Mouse (Mus musculus) liver, embryonic 14.5 days (tissue): ENCODE data around the gene Tagln2. TPM values are rescaled to one million over a fixed set of nuclear protein-coding genes. Genes with fewer than 3 reads are reported as not detected.

Source experiments
- ATAC-seq: fragments of 200-750 bp; cut with Nextera tagmentation; 2 replicates; pipeline ENCODE4 v1.8.0; 2017; ENCODE audit warnings: moderate number of reproducible peaks, mild to moderate bottlenecking, moderate library complexity; ENCODE audit not compliant: insufficient read depth
- DNase-seq, 3 experiments: peaks; one replicate each; pipeline ENCODE4 v3.0.0-alpha.2; 2012 to 2013; ENCODE audit warnings: low read depth in 3 of 3, low spot score in 3 of 3
- H3K27ac ChIP-seq: fragments of 300-500 bp; sonication (generic); 2 replicates; pipeline ENCODE4 v1.5.1; 2014; ENCODE audit warnings: moderate library complexity, mild to moderate bottlenecking, control low read depth, inconsistent platforms
- H3K27me3 ChIP-seq: fragments of 300-500 bp; sonication (generic); 2 replicates; pipeline ENCODE4 v1.6.1; 2014; ENCODE audit warnings: mild to moderate bottlenecking, low read length, moderate library complexity; ENCODE audit not compliant: control insufficient read depth, insufficient read depth
- H3K36me3 ChIP-seq: fragments of 300-500 bp; sonication (generic); replicated peaks from 2 replicates; pipeline ENCODE4 v1.6.1; 2014; ENCODE audit warnings: low read depth; ENCODE audit not compliant: control insufficient read depth, insufficient read depth
- H3K4me1 ChIP-seq, 2 experiments: fragments of 200-500 bp in 1 of 2; fragments of 300-500 bp in 1 of 2; sonication (generic) in 1 of 2; replicated peaks; 2 replicates each; pipeline ENCODE4 v1.6.1; 2012 to 2014; ENCODE audit warnings: antibody characterized with exemption in 1 of 2, inconsistent platforms in 1 of 2, low read length in 1 of 2; ENCODE audit not compliant: control insufficient read depth in 2 of 2, insufficient read depth in 2 of 2
- H3K4me2 ChIP-seq: fragments of 300-500 bp; sonication (generic); 2 replicates; pipeline ENCODE4 v1.6.1; 2014; ENCODE audit warnings: low read depth, mild to moderate bottlenecking, control low read depth, moderate library complexity
- H3K4me3 ChIP-seq, 2 experiments: fragments of 200-500 bp in 1 of 2; fragments of 300-500 bp in 1 of 2; sonication (generic) in 1 of 2; 2 replicates each; pipeline ENCODE4 v1.5.1; 2012 to 2014; ENCODE audit warnings: low read depth in 2 of 2, low read length in 2 of 2, mild to moderate bottlenecking in 2 of 2, control low read depth in 1 of 2, inconsistent platforms in 1 of 2, moderate library complexity in 1 of 2; ENCODE audit not compliant: insufficient read depth in 1 of 2
- H3K9ac ChIP-seq: fragments of 300-500 bp; sonication (generic); replicated peaks from 2 replicates; pipeline ENCODE4 v1.6.1; 2014; ENCODE audit warnings: mild to moderate bottlenecking, control low read depth, moderate library complexity
- H3K9me3 ChIP-seq: fragments of 300-500 bp; sonication (generic); 2 replicates; pipeline ENCODE4 v1.6.1; 2016; ENCODE audit warnings: low read length, mixed read lengths; ENCODE audit not compliant: control insufficient read depth
- CTCF ChIP-seq: IDR thresholded peaks from 2 replicates; pipeline ENCODE4 v1.5.1; 2016; ENCODE audit warnings: antibody characterized with exemption, low read depth, control low read depth
- EP300 ChIP-seq: IDR thresholded peaks from 2 replicates; pipeline ENCODE4 v1.6.1; 2016; ENCODE audit warnings: antibody characterized with exemption, low read depth
- WGBS: fragments of 180-500 bp; shearing (Covaris S2); extraction: QIAGEN DNeasy Blood & Tissue Kit; methylation state at CpG from one replicate; pipeline ENCODE4 v1.1.7; 2014; ENCODE audit not compliant: insufficient replicate concordance; 5-methylcytosine and 5-hydroxymethylcytosine counted together
- polyA plus RNA-seq, 2 experiments: library from polyadenylated mRNA; depleted of rRNA in 1 of 2; stranded (reverse) in 1 of 2; unstranded in 1 of 2; fragments of >200 nt; fragmentation: Nextera tagmentation in 1 of 2; extraction: Ambion mirVana in 1 of 2; gene quantifications; 2 replicates each; pipeline versions ENCODE4 v1.2.1 to v1.2.3; 2012 to 2014

Tagln2 gene
- polyA plus RNA-seq, 2 experiments: 75.1 to 94.4 TPM

- no peak for ATAC-seq
- no peak for DNase-seq
- H3K27me3 ChIP-seq: no peaks in the 10 kb centered on the region; the same call in 1 of the 2 replicates
- H3K27ac ChIP-seq: no peak overlapping the region
- H3K9me3 ChIP-seq: no peaks in the 10 kb centered on the region
- H3K4me1 ChIP-seq: no peaks in the 10 kb centered on the region
- H3K36me3 ChIP-seq: no peaks in the 10 kb centered on the region
- TF ChIP-seq CTCF (no peak), EP300 (no peak)
- H3K4me2 ChIP-seq: no peak overlapping the region
- no peak overlapping the region for H3K9ac ChIP-seq
- WGBS: 60% methylated on average over 7 of the region's 7 CpGs
- H3K4me3 ChIP-seq: no peak overlapping the region
Measured at GRCm38 (mm10) chr1:172488831-172489230, 11.0 kb upstream of the Tagln2 start.

DNA sequence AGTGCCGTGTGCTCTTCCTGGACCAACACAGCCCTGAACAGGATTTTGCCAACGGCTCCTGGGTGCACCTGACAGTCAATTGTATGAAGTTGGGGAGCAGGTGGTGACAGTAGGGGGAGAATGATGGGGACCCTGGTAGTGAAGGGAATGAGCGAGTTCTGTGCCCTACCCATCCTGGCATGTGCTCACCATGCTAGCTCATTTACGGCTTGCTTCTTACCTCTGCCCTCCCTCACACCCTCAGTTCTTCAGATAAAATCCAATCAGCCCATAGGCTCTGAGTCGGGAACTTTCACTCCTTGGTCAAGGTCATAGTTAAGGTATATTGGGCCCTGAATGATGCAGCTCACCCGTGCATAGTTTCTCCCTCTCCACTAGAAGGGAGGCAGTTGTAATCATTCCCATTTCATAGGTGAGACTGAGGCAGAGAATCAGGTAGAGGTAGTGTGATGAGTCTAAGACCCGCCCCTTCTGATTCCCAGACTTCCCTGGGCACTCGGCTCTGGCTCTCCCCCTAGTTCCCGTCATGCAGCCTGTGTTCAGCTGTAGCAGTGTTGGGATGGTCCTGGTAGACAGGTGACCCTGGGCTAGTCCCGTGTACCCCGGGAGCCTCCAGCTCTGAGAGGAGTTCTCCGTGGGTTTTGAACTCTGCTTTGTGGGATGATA is 10.1 kb upstream of the Tagln2 start:
- WGBS: 45% methylated on average over 12 of the region's 12 CpGs
- peak overlapping the region; percentile 30; the same call in 1 of the 2 replicates for H3K4me2 ChIP-seq
- H3K27me3 ChIP-seq: no peaks in the 10 kb centered on the region; the same call in 1 of the 2 replicates
- ATAC-seq (no peak), DNase-seq (no peak)
- no peaks in the 10 kb centered on the region for H3K36me3 ChIP-seq
- H3K4me3 ChIP-seq: no peak overlapping the region
- H3K9me3 ChIP-seq: no peaks in the 10 kb centered on the region
- H3K9ac ChIP-seq: no peak overlapping the region
- H3K27ac ChIP-seq: no peak overlapping the region
- TF ChIP-seq CTCF: no peak
- TF ChIP-seq EP300: no peak
- H3K4me1 ChIP-seq: no peaks in the 10 kb centered on the region

GRCm38 (mm10) chr1:172490261-172490661 is 9.6 kb upstream of the Tagln2 start:
- Histone ChIP-seq H3K27me3 (no peaks in the 10 kb centered on the region; the same call in 1 of the 2 replicates), H3K4me2 (peak overlapping the region; percentile 30), H3K9me3 (no peaks in the 10 kb centered on the region), H3K9ac (no peak overlapping the region), H3K36me3 (no peaks in the 10 kb centered on the region), H3K4me3 (no peak overlapping the region), H3K4me1 (no peaks in the 10 kb centered on the region), H3K27ac (no peak overlapping the region)
- TF ChIP-seq EP300: no peak
- peak; percentile 98 for TF ChIP-seq CTCF
- WGBS: 11% methylated on average over 10 of the region's 10 CpGs
- ATAC-seq (peak; percentile 24; the same call in 1 of the 2 replicates), DNase-seq (no peak)

- Histone ChIP-seq H3K4me3 (no peak overlapping the region), H3K9me3 (no peaks in the 10 kb centered on the region), H3K4me2 (no peak overlapping the region), H3K9ac (no peak overlapping the region), H3K27me3 (no peaks in the 10 kb centered on the region; the same call in 1 of the 2 replicates), H3K36me3 (no peaks in the 10 kb centered on the region), H3K4me1 (no peaks in the 10 kb centered on the region), H3K27ac (no peak overlapping the region)
- TF ChIP-seq EP300 (no peak), CTCF (no peak)
- WGBS: 78% methylated on average over 8 of the region's 8 CpGs
- DNase-seq (no peak), ATAC-seq (no peak)
Measured at GRCm38 (mm10) chr1:172492047-172492446, 7.8 kb upstream of the Tagln2 start.

GRCm38 (mm10) chr1:172493516-172493915 is 6.3 kb upstream of the Tagln2 start:
- Histone ChIP-seq H3K27me3 (no peaks in the 10 kb centered on the region; the same call in 1 of the 2 replicates), H3K4me1 (no peaks in the 10 kb centered on the region), H3K9me3 (no peaks in the 10 kb centered on the region), H3K4me3 (no peak overlapping the region), H3K27ac (no peak overlapping the region), H3K4me2 (no peak overlapping the region), H3K9ac (no peak overlapping the region), H3K36me3 (no peaks in the 10 kb centered on the region)
- DNase-seq (no peak), ATAC-seq (no peak)
- TF ChIP-seq CTCF (no peak), EP300 (no peak)
- WGBS: 39% methylated on average over 6 of the region's 6 CpGs
